ENCODE assay signal across 14 mouse cellular contexts in genomic region chr4:136028689-136029088, GRCm38 (mm10). TPM values are rescaled to one million over a fixed set of nuclear protein-coding genes. Genes with fewer than 3 reads are reported as not detected.
DNase-seq lines count a peak whose midpoint lies in the region; ATAC-seq and TF ChIP-seq lines count a peak whose summit lies in the region.
"Had no signal": no experiment of that assay in that cellular context is flagged by ENCODE, and none has a peak within 500 bp of the region (broad histone marks: within the 10 kb centered on the region; RNA-seq: fewer than 3 reads in every experiment).

No protein-coding gene starts in this region.

- H3K4me3 ChIP-seq in liver, embryonic 13.5 days (replicated peaks) = no peak overlapping the region; the same call in 1 of the 2 replicates
- H3K4me3 ChIP-seq in G1E (ENCODE audit: low read depth, low read length) = peak overlapping the region; percentile 63; the same call in 1 of the 2 replicates
- no peak overlapping the region for H3K4me3 ChIP-seq in small intestine, adult 2 months (ENCODE audit: low read depth, low read length)
- H3K4me3 ChIP-seq in midbrain, embryonic 14.5 days (replicated peaks; ENCODE audit: low read depth, low read length) = no peak overlapping the region
- H3K4me3 ChIP-seq: limb, embryonic 13.5 days had no signal

- ATAC-seq in liver, embryonic 13.5 days (ENCODE audit: low read depth) = 0 out of 2 replicates have a peak, but pooled peaks have one; percentile 37
- no peak; the same call in 1 of the 2 replicates for ATAC-seq in G1E (ENCODE audit: extremely low read depth, insufficient number of reproducible peaks, low FRiP score, poor library complexity, severe bottlenecking)
- peak; percentile 49 for ATAC-seq in erythroblast, adult 5-6 weeks (replicated peaks; ENCODE audit: low FRiP score, poor library complexity, severe bottlenecking)
- no peak for ATAC-seq in midbrain, embryonic 14.5 days (ENCODE audit: low FRiP score, low TSS enrichment)
- ATAC-seq: forebrain, postnatal 0 days; hindbrain, embryonic 16.5 days; midbrain, embryonic 16.5 days had no signal

- no peaks in the 10 kb centered on the region for H3K36me3 ChIP-seq in liver, embryonic 13.5 days
- no peaks in the 10 kb centered on the region for H3K36me3 ChIP-seq in G1E (replicated peaks)
- H3K36me3 ChIP-seq in small intestine, adult 2 months (ENCODE audit: control insufficient read depth, insufficient read depth, low read length) = no peaks in the 10 kb centered on the region
- no peaks in the 10 kb centered on the region for H3K36me3 ChIP-seq in midbrain, embryonic 14.5 days (ENCODE audit: control insufficient read depth, insufficient read depth, low read length)
- H3K36me3 ChIP-seq: limb, embryonic 13.5 days had no signal

- no peaks in the 10 kb centered on the region for H3K27me3 ChIP-seq in liver, embryonic 13.5 days
- no peaks in the 10 kb centered on the region for H3K27me3 ChIP-seq in G1E (ENCODE audit: insufficient read depth, low read length)
- H3K27me3 ChIP-seq in small intestine, adult 2 months (ENCODE audit: control insufficient read depth, insufficient read depth, low read length) = no peaks in the 10 kb centered on the region
- no peaks in the 10 kb centered on the region for H3K27me3 ChIP-seq in midbrain, embryonic 14.5 days (ENCODE audit: control insufficient read depth, insufficient read depth, low read length)
- H3K27me3 ChIP-seq: limb, embryonic 13.5 days had no signal

- H3K27ac ChIP-seq in liver, embryonic 13.5 days = peak overlapping the region; percentile 79
- H3K27ac ChIP-seq in small intestine, adult 2 months (ENCODE audit: insufficient read depth, low read depth, low read length) = peak overlapping the region; percentile 46; the same call in 1 of the 2 replicates
- H3K27ac ChIP-seq in midbrain, embryonic 14.5 days (replicated peaks; ENCODE audit: low read depth, low read length) = no peak overlapping the region
- H3K27ac ChIP-seq: limb, embryonic 13.5 days had no signal

- 36% methylated on average over 5 of the region's 5 CpGs for WGBS in liver, embryonic 13.5 days (ENCODE audit: insufficient replicate concordance)
- 68% methylated on average over 5 of the region's 5 CpGs for WGBS in small intestine, adult 2 months
- 91% methylated on average over 5 of the region's 5 CpGs for WGBS in midbrain, embryonic 14.5 days

- peaks cover 55% of the 10 kb centered on the region for H3K4me1 ChIP-seq in liver, embryonic 13.5 days (replicated peaks)
- peaks cover 68% of the 10 kb centered on the region for H3K4me1 ChIP-seq in G1E (ENCODE audit: insufficient read depth, low read depth, low read length)
- no peaks in the 10 kb centered on the region; the same call in 1 of the 2 replicates for H3K4me1 ChIP-seq in small intestine, adult 2 months (ENCODE audit: control insufficient read depth, insufficient read depth, insufficient read length, low read length)
- H3K4me1 ChIP-seq in midbrain, embryonic 14.5 days (ENCODE audit: control insufficient read depth, insufficient read depth, low read length) = peaks cover 3% of the 10 kb centered on the region

- H3K9me3 ChIP-seq in liver, embryonic 13.5 days (replicated peaks) = no peaks in the 10 kb centered on the region
- no peaks in the 10 kb centered on the region for H3K9me3 ChIP-seq in G1E (replicated peaks)
- no peaks in the 10 kb centered on the region for H3K9me3 ChIP-seq in midbrain, embryonic 14.5 days (ENCODE audit: control insufficient read depth, low read length)
- H3K9me3 ChIP-seq: limb, embryonic 13.5 days had no signal

- DNase-seq in liver, embryonic 13.5 days = no peak
- DNase-seq in liver (no peak), G1E (ENCODE audit: low spot score) (no peak)
- no peak for DNase-seq in midbrain, embryonic 14.5 days
- DNase-seq in urinary bladder, postnatal 10 days (ENCODE audit: low spot score) = no peak
- DNase-seq: cerebellum, postnatal 14 days; forebrain, postnatal 0 days; kidney, postnatal 10 days; lung, postnatal 14 days had no signal

- peak overlapping the region; percentile 41 for H3K4me2 ChIP-seq in liver, embryonic 13.5 days
- no peak overlapping the region for H3K4me2 ChIP-seq in midbrain, embryonic 14.5 days (ENCODE audit: low read length)
- H3K4me2 ChIP-seq: limb, embryonic 13.5 days had no signal

- TF ChIP-seq POLR2A in small intestine, adult 2 months (IDR thresholded peaks at IDR 0.05; ENCODE audit: low read depth, low read length) = no peak

- H3K9ac ChIP-seq in liver, embryonic 13.5 days = peak overlapping the region; percentile 56
- no peak overlapping the region for H3K9ac ChIP-seq in midbrain, embryonic 14.5 days (replicated peaks; ENCODE audit: low read length)
- H3K9ac ChIP-seq: forebrain, postnatal 0 days; limb, embryonic 13.5 days had no signal

- TF ChIP-seq CTCF in G1E (IDR thresholded peaks at IDR 0.05; ENCODE audit: low read depth, low read length) = no peak
- TF ChIP-seq CTCF in small intestine, adult 2 months (IDR thresholded peaks at IDR 0.05; ENCODE audit: extremely low read depth, insufficient read length, insufficient replicate concordance, low read depth, low read length) = no peak

RNA-seq across cellular contexts. Expression of gene Eloa, which starts 7.1 kb away (rescaled TPM):
- 27.7 and 35.1 TPM in 2 replicates for polyA plus RNA-seq in liver, embryonic 13.5 days (2015; fragmentation: Nextera tagmentation; extraction: Ambion mirVana)
- total RNA-seq in G1E (2014; fragmentation: Nextera tagmentation) (108 and 113 TPM in 2 replicates), G1E (2017) (51.6 and 56.0 TPM in 2 replicates)
- polyA plus RNA-seq in G1E (2012) = 9.7 and 12.9 TPM in 2 replicates
- total RNA-seq in erythroblast, adult 5-6 weeks (2015; ENCODE audit: low replicate concordance) = 35.7 and 44.5 TPM in 2 replicates
- total RNA-seq in erythroblast, adult 5-6 weeks (2017; ENCODE audit: low replicate concordance) = 40.0 and 53.8 TPM in 2 replicates
- 3.6 and 6.2 TPM in 2 replicates for polyA plus RNA-seq in small intestine, adult 2 months (2012; rRNA removed)
- polyA plus RNA-seq in midbrain, embryonic 14.5 days (2014; fragmentation: Nextera tagmentation; extraction: Ambion mirVana) = 25.0 and 33.8 TPM in 2 replicates

RNA-seq across cellular contexts. Expression of gene Rpl11, which starts 24.5 kb away (rescaled TPM):
- 341 and 377 TPM in 2 replicates for polyA plus RNA-seq in liver, embryonic 13.5 days (2015; fragmentation: Nextera tagmentation; extraction: Ambion mirVana)
- total RNA-seq in G1E (2014; fragmentation: Nextera tagmentation) = 1,598 and 1,903 TPM in 2 replicates
- total RNA-seq in G1E (2017) = 563 and 967 TPM in 2 replicates
- polyA plus RNA-seq in G1E (2012) = 1,685 and 1,796 TPM in 2 replicates
- 304 and 345 TPM in 2 replicates for total RNA-seq in erythroblast, adult 5-6 weeks (2015; ENCODE audit: low replicate concordance)
- total RNA-seq in erythroblast, adult 5-6 weeks (2017; ENCODE audit: low replicate concordance) = 128 and 153 TPM in 2 replicates
- polyA plus RNA-seq in small intestine, adult 2 months (2012; rRNA removed) = 176 and 224 TPM in 2 replicates
- polyA plus RNA-seq in midbrain, embryonic 14.5 days (2014; fragmentation: Nextera tagmentation; extraction: Ambion mirVana) = 312 and 346 TPM in 2 replicates

RNA-seq across cellular contexts. Expression of gene Pithd1, which starts 41.6 kb away (rescaled TPM):
- polyA plus RNA-seq in liver, embryonic 13.5 days (2015; fragmentation: Nextera tagmentation; extraction: Ambion mirVana) = 99.8 and 111 TPM in 2 replicates
- total RNA-seq in G1E (2014; fragmentation: Nextera tagmentation) = 26.1 and 34.9 TPM in 2 replicates
- 51.0 and 60.9 TPM in 2 replicates for total RNA-seq in G1E (2017)
- polyA plus RNA-seq in G1E (2012) = 41.0 and 71.7 TPM in 2 replicates
- total RNA-seq in erythroblast, adult 5-6 weeks (2015; ENCODE audit: low replicate concordance) = 24.4 and 34.5 TPM in 2 replicates
- total RNA-seq in erythroblast, adult 5-6 weeks (2017; ENCODE audit: low replicate concordance) = 72.0 and 131 TPM in 2 replicates
- polyA plus RNA-seq in small intestine, adult 2 months (2012; rRNA removed) = 32.2 and 60.0 TPM in 2 replicates
- polyA plus RNA-seq in midbrain, embryonic 14.5 days (2014; fragmentation: Nextera tagmentation; extraction: Ambion mirVana) = 62.6 and 70.0 TPM in 2 replicates

RNA-seq across cellular contexts. Expression of gene Lypla2, which starts 56.3 kb away (rescaled TPM):
- polyA plus RNA-seq in liver, embryonic 13.5 days (2015; fragmentation: Nextera tagmentation; extraction: Ambion mirVana) = 48.9 and 49.7 TPM in 2 replicates
- total RNA-seq in G1E (2014; fragmentation: Nextera tagmentation) = 53.9 and 65.8 TPM in 2 replicates
- 28.5 and 34.1 TPM in 2 replicates for total RNA-seq in G1E (2017)
- 243 and 284 TPM in 2 replicates for polyA plus RNA-seq in G1E (2012)
- total RNA-seq in erythroblast, adult 5-6 weeks (2015; ENCODE audit: low replicate concordance) = 14.6 and 25.2 TPM in 2 replicates
- 4.5 and 6.1 TPM in 2 replicates for total RNA-seq in erythroblast, adult 5-6 weeks (2017; ENCODE audit: low replicate concordance)
- 79.6 and 166 TPM in 2 replicates for polyA plus RNA-seq in small intestine, adult 2 months (2012; rRNA removed)
- polyA plus RNA-seq in midbrain, embryonic 14.5 days (2014; fragmentation: Nextera tagmentation; extraction: Ambion mirVana) = 201 and 236 TPM in 2 replicates

Comparison
In these comparisons a context has a peak if more than half of its experiments do, and no peak if none do; other contexts are left out.
1. ATAC-seq: peak in liver, embryonic 13.5 days (single experiment) and erythroblast, adult 5-6 weeks (single experiment); none in G1E (single experiment) and midbrain, embryonic 14.5 days (single experiment).